Mouse (Mus musculus): Measurements from ENCODE around the gene Slc25a4. TPM values are rescaled to one million over a fixed set of nuclear protein-coding genes. Genes with fewer than 3 reads are reported as not detected.
A peak's percentile ranks its signal among the peaks of the same experiment; 100 is the strongest.

Slc25a4 gene
- polyA plus RNA-seq, 1 experiment: 451 TPM

GRCm38 (mm10) chr8:46163870-46164190 is 47.3 kb downstream of the Slc25a4 start:
- Histone ChIP-seq H3K4me3 (ENCODE audit: insufficient read depth, low read depth, low read length) (peak overlapping the region; percentile 98), H3K4me1 (ENCODE audit: control insufficient read depth, insufficient read depth, insufficient read length, low read length) (no peaks in the 10 kb centered on the region)

GRCm38 (mm10) chr8:46162953-46163869 is 47.9 kb downstream of the Slc25a4 start:
- Histone ChIP-seq H3K4me1 (ENCODE audit: control insufficient read depth, insufficient read depth, insufficient read length, low read length) (no peaks in the 10 kb centered on the region), H3K27ac (replicated peaks; ENCODE audit: low read depth, low read length) (peak overlapping the region; percentile 73), H3K4me3 (ENCODE audit: insufficient read depth, low read depth, low read length) (peak overlapping the region; percentile 98)

More at GRCm38 (mm10) chr8:46163870-46164190, 47.3 kb downstream of the Slc25a4 start:
- peak overlapping the region; percentile 73 for H3K27ac ChIP-seq (replicated peaks; ENCODE audit: low read depth, low read length)

Other genes starting within 250 kb of the Slc25a4 start
- gene 1700029J07Rik, start 236.0 kb downstream of the Slc25a4 start, polyA plus RNA-seq (2012; ENCODE audit: insufficient read depth, insufficient read length, missing spikeins): 0.54 and 1.8 TPM in 2 replicates
- 34.6 and 42.1 TPM in 2 replicates for gene Ufsp2, start 235.8 kb downstream of the Slc25a4 start, polyA plus RNA-seq (2012; ENCODE audit: insufficient read depth, insufficient read length, missing spikeins)
- gene Lrp2bp, start 212.0 kb downstream of the Slc25a4 start, polyA plus RNA-seq (2012; ENCODE audit: insufficient read depth, insufficient read length, missing spikeins): not detected in 2 replicates
- gene Ankrd37, start 205.6 kb downstream of the Slc25a4 start, polyA plus RNA-seq (2012; ENCODE audit: insufficient read depth, insufficient read length, missing spikeins): 2.6 TPM in 1 of 2 replicates, not detected in the other
- 6.7 and 9.0 TPM in 2 replicates for gene Cfap97, start 59.5 kb downstream of the Slc25a4 start, polyA plus RNA-seq (2012; ENCODE audit: insufficient read depth, insufficient read length, missing spikeins)
- 9.2 and 14.3 TPM in 2 replicates for gene Snx25, start 59.1 kb downstream of the Slc25a4 start, polyA plus RNA-seq (2012; ENCODE audit: insufficient read depth, insufficient read length, missing spikeins)
- gene Helt, start 83.4 kb upstream of the Slc25a4 start, polyA plus RNA-seq (2012; ENCODE audit: insufficient read depth, insufficient read length, missing spikeins): not detected in 2 replicates